Mouse (Mus musculus) E14TG2a.4 (cell line): ENCODE measurements at regions not wholly inside any gene's neighbourhood (a gene's known extent, or its start where the extent isn't known, plus 50 kb on each side); places are given as distances from the start of the nearest gene placed in this dataset.

Experiments
- CTCF ChIP-seq: conservative IDR thresholded peaks from 2 replicates; pipeline ENCODE4 v1.5.1; 2014; ENCODE audit warnings: low read length
- NANOG ChIP-seq: IDR thresholded peaks from 2 replicates; pipeline ENCODE4 v1.6.1; 2014; ENCODE audit warnings: borderline replicate concordance, low read length, mixed read lengths
- POU5F1 ChIP-seq: IDR thresholded peaks from 2 replicates; pipeline ENCODE4 v1.6.1; 2014; ENCODE audit warnings: low read length, borderline replicate concordance

GRCm38 (mm10) chr6:98842924-98843323 is 500.4 kb upstream of the Gm765 start:
- TF ChIP-seq POU5F1 (no peak), CTCF (no peak), NANOG (no peak)
